In the genomic region with DNA sequence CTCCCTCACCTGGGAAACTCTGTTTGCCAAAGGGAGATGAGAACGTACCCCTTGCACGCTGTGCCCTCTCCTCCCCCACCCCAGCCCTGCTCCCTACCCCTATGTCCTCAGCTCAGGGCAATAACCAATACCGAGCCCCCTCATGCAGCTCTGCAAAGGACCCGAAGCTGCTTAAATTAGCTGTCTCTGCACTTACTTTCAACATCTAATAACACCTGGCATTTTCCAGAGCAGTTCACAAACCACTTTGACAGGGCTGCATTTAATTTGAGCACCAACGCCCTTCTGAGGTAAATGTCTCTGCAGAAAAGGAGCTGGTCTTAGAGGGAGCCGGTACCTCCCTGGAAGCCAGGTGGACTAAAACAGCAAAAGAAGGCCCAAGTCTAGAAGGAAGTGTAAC, we compare ENCODE assay signal across 16 mouse cellular contexts. TPM values are rescaled to one million over a fixed set of nuclear protein-coding genes. Genes with fewer than 3 reads are reported as not detected.
A peak's percentile ranks its signal among the peaks of the same experiment; 100 is the strongest.
DNase-seq lines count a peak whose midpoint lies in the region; ATAC-seq and TF ChIP-seq lines count a peak whose summit lies in the region.
"Had no signal": no experiment of that assay in that cellular context is flagged by ENCODE, and none has a peak within 500 bp of the region (broad histone marks: within the 10 kb centered on the region; RNA-seq: fewer than 3 reads in every experiment).

No protein-coding gene starts in this region.

- no peak overlapping the region for H3K9ac ChIP-seq in embryonic facial prominence, embryonic 13.5 days
- H3K9ac ChIP-seq in lung, embryonic 14.5 days: no peak overlapping the region
- H3K9ac ChIP-seq: forebrain, embryonic 15.5 days had no signal

- no peaks in the 10 kb centered on the region for H3K27me3 ChIP-seq in embryonic facial prominence, embryonic 13.5 days
- no peaks in the 10 kb centered on the region for H3K27me3 ChIP-seq in embryonic facial prominence, embryonic 10.5 days (replicated peaks; ENCODE audit: low read depth, poor library complexity, severe bottlenecking)
- no peaks in the 10 kb centered on the region for H3K27me3 ChIP-seq in lung, embryonic 14.5 days (ENCODE audit: insufficient read depth, low read length)
- H3K27me3 ChIP-seq in limb, embryonic 10.5 days (ENCODE audit: low read depth, poor library complexity, severe bottlenecking): no peaks in the 10 kb centered on the region
- H3K27me3 ChIP-seq: forebrain, embryonic 15.5 days had no signal

- DNase-seq in embryonic facial prominence, embryonic 10.5 days (ENCODE audit: low spot score): no peak
- DNase-seq in lung, embryonic 14.5 days: no peak
- no peak for DNase-seq in lung, postnatal 4 days
- DNase-seq in limb, embryonic 10.5 days (ENCODE audit: low spot score): peak; percentile 37
- peak; percentile 72 for DNase-seq in thymus, postnatal 25 days
- DNase-seq in gastrocnemius, postnatal 25 days: no peak
- no peak for DNase-seq in adrenal gland, postnatal 4 days (ENCODE audit: low spot score in 2 of 2)
- DNase-seq: adrenal gland, adult 8-10 months; cerebellum, postnatal 36 days; kidney, adult 11 months; kidney, postnatal 4 days; layer of hippocampus, postnatal 36 days; left cerebral cortex, postnatal 4 days; right cerebral cortex, adult 18-20 months had no signal

- no peaks in the 10 kb centered on the region for H3K36me3 ChIP-seq in embryonic facial prominence, embryonic 13.5 days
- H3K36me3 ChIP-seq in embryonic facial prominence, embryonic 10.5 days (replicated peaks): no peaks in the 10 kb centered on the region
- no peaks in the 10 kb centered on the region for H3K36me3 ChIP-seq in lung, embryonic 14.5 days (ENCODE audit: insufficient read depth)
- H3K36me3 ChIP-seq in limb, embryonic 10.5 days: no peaks in the 10 kb centered on the region
- H3K36me3 ChIP-seq: forebrain, embryonic 15.5 days had no signal

- peaks cover 40% of the 10 kb centered on the region for H3K4me1 ChIP-seq in embryonic facial prominence, embryonic 13.5 days
- peaks cover 39% of the 10 kb centered on the region for H3K4me1 ChIP-seq in embryonic facial prominence, embryonic 10.5 days
- H3K4me1 ChIP-seq in lung, embryonic 14.5 days (ENCODE audit: insufficient read depth): no peaks in the 10 kb centered on the region
- H3K4me1 ChIP-seq in limb, embryonic 10.5 days: peaks cover 42% of the 10 kb centered on the region
- H3K4me1 ChIP-seq: forebrain, embryonic 15.5 days had no signal

- no peak for TF ChIP-seq CTCF in lung, embryonic 14.5 days (IDR thresholded peaks at IDR 0.05; ENCODE audit: low read depth)

- WGBS in embryonic facial prominence, embryonic 13.5 days: 24% methylated on average over 6 of the region's 6 CpGs
- 35% methylated on average over 6 of the region's 6 CpGs for WGBS in embryonic facial prominence, embryonic 10.5 days
- WGBS in lung, embryonic 14.5 days: 49% methylated on average over 6 of the region's 6 CpGs
- 19% methylated on average over 6 of the region's 6 CpGs for WGBS in limb, embryonic 10.5 days

- no peak overlapping the region for H3K4me3 ChIP-seq in embryonic facial prominence, embryonic 13.5 days
- H3K4me3 ChIP-seq in embryonic facial prominence, embryonic 10.5 days: no peak overlapping the region
- no peak overlapping the region for H3K4me3 ChIP-seq in lung, embryonic 14.5 days (ENCODE audit: low read depth, low read length)
- no peak overlapping the region for H3K4me3 ChIP-seq in limb, embryonic 10.5 days
- H3K4me3 ChIP-seq: forebrain, embryonic 15.5 days had no signal

- H3K9me3 ChIP-seq in embryonic facial prominence, embryonic 13.5 days: no peaks in the 10 kb centered on the region
- no peaks in the 10 kb centered on the region for H3K9me3 ChIP-seq in embryonic facial prominence, embryonic 10.5 days
- no peaks in the 10 kb centered on the region for H3K9me3 ChIP-seq in lung, embryonic 14.5 days (ENCODE audit: low read depth, low read length)
- no peaks in the 10 kb centered on the region for H3K9me3 ChIP-seq in limb, embryonic 10.5 days (replicated peaks)
- H3K9me3 ChIP-seq: forebrain, embryonic 15.5 days had no signal

- no peak overlapping the region for H3K4me2 ChIP-seq in embryonic facial prominence, embryonic 13.5 days
- no peak overlapping the region for H3K4me2 ChIP-seq in lung, embryonic 14.5 days
- H3K4me2 ChIP-seq: forebrain, embryonic 15.5 days had no signal

- no peak for ATAC-seq in embryonic facial prominence, embryonic 13.5 days (ENCODE audit: insufficient number of reproducible peaks, insufficient read depth, low FRiP score, low TSS enrichment, low read depth)
- ATAC-seq in lung, embryonic 14.5 days (ENCODE audit: insufficient read depth): no peak
- ATAC-seq: forebrain, embryonic 15.5 days had no signal

- H3K27ac ChIP-seq in embryonic facial prominence, embryonic 13.5 days: peak overlapping the region; percentile 60; the same call in 1 of the 2 replicates
- H3K27ac ChIP-seq in embryonic facial prominence, embryonic 10.5 days (replicated peaks): no peak overlapping the region
- 0 out of 2 replicates have a peak overlapping the region, but pooled peaks have one; percentile 14 for H3K27ac ChIP-seq in lung, embryonic 14.5 days (ENCODE audit: low read depth)
- peak overlapping the region; percentile 68; the same call in 1 of the 2 replicates for H3K27ac ChIP-seq in limb, embryonic 10.5 days
- H3K27ac ChIP-seq: forebrain, embryonic 15.5 days had no signal

RNA-seq across cellular contexts. Expression of a gene that starts 3.4 kb away (rescaled TPM):
- polyA plus RNA-seq in embryonic facial prominence, embryonic 13.5 days (2015; fragmentation: Nextera tagmentation; extraction: Ambion mirVana): 122 and 131 TPM in 2 replicates
- polyA plus RNA-seq in embryonic facial prominence, embryonic 10.5 days (2016; fragmentation: Nextera tagmentation; extraction: Ambion mirVana): 171 and 180 TPM in 2 replicates
- 119 and 124 TPM in 2 replicates for polyA plus RNA-seq in lung, embryonic 14.5 days (2014; fragmentation: Nextera tagmentation; extraction: Ambion mirVana)
- 202 and 208 TPM in 2 replicates for polyA plus RNA-seq in limb, embryonic 10.5 days (2016; fragmentation: Nextera tagmentation; extraction: Ambion mirVana)
- total RNA-seq in gastrocnemius, postnatal 25 days (2021): 10 to 100 TPM; 18.0 to 20.7 TPM
- 10 to 100 TPM; 47.0 to 48.8 TPM for total RNA-seq in adrenal gland, postnatal 4 days (2021)

Comparison
In these comparisons a context has a peak if more than half of its experiments do, and no peak if none do; other contexts are left out.
1. DNase-seq: peak in limb, embryonic 10.5 days (single experiment) and thymus, postnatal 25 days (single experiment); none in embryonic facial prominence, embryonic 10.5 days (single experiment), lung, embryonic 14.5 days (single experiment), lung, postnatal 4 days (0 of 2), gastrocnemius, postnatal 25 days (single experiment) and adrenal gland, postnatal 4 days (0 of 2).